Mouse (Mus musculus) E14TG2a.4 (cell line): ENCODE results near the gene Sync.

ENCODE experiments used
- H3K27me3 ChIP-seq: 2 replicates; pipeline ENCODE4 v1.6.1; 2014; ENCODE audit warnings: low read length, control low read depth; ENCODE audit not compliant: insufficient read depth
- H3K36me3 ChIP-seq: 2 replicates; pipeline ENCODE4 v1.6.1; 2014; ENCODE audit warnings: low read length, control low read depth; ENCODE audit not compliant: insufficient read depth
- H3K4me1 ChIP-seq: replicated peaks from 2 replicates; pipeline ENCODE4 v1.6.1; 2014; ENCODE audit warnings: low read depth, low read length, control low read depth
- H3K4me3 ChIP-seq: replicated peaks from 2 replicates; pipeline ENCODE4 v1.5.1; 2014; ENCODE audit warnings: mild to moderate bottlenecking, low read length
- H3K9me3 ChIP-seq: 2 replicates; pipeline ENCODE4 v1.6.1; 2014; ENCODE audit warnings: low read length, control low read depth
- CTCF ChIP-seq: conservative IDR thresholded peaks from 2 replicates; pipeline ENCODE4 v1.5.1; 2014; ENCODE audit warnings: low read length
- NANOG ChIP-seq: IDR thresholded peaks from 2 replicates; pipeline ENCODE4 v1.6.1; 2014; ENCODE audit warnings: borderline replicate concordance, low read length, mixed read lengths
- POU5F1 ChIP-seq: IDR thresholded peaks from 2 replicates; pipeline ENCODE4 v1.6.1; 2014; ENCODE audit warnings: low read length, borderline replicate concordance

Sync gene

GRCm38 (mm10) chr4:129303816-129304215, 16.4 kb downstream of the Sync start:
- Histone ChIP-seq H3K4me3 (no peak overlapping the region), H3K9me3 (no peaks in the 10 kb centered on the region), H3K36me3 (peaks cover 54% of the 10 kb centered on the region), H3K4me1 (peaks cover 37% of the 10 kb centered on the region), H3K27me3 (no peaks in the 10 kb centered on the region)
- TF ChIP-seq CTCF (no peak), NANOG (no peak), POU5F1 (no peak)

- TF ChIP-seq POU5F1 = no peak
- no peak for TF ChIP-seq NANOG
- TF ChIP-seq CTCF = no peak
- peaks cover 37% of the 10 kb centered on the region for H3K4me1 ChIP-seq
Observed at GRCm38 (mm10) chr4:129304306-129304705, 16.9 kb downstream of the Sync start.

GRCm38 (mm10) chr4:129307936-129308335, 20.5 kb downstream of the Sync start:
- Histone ChIP-seq H3K4me3 (no peak overlapping the region), H3K4me1 (peaks cover 43% of the 10 kb centered on the region), H3K27me3 (no peaks in the 10 kb centered on the region), H3K36me3 (peaks cover 89% of the 10 kb centered on the region), H3K9me3 (no peaks in the 10 kb centered on the region)
- TF ChIP-seq POU5F1 (no peak), CTCF (no peak), NANOG (no peak)

More at GRCm38 (mm10) chr4:129304306-129304705, 16.9 kb downstream of the Sync start:
- Histone ChIP-seq H3K9me3 (no peaks in the 10 kb centered on the region), H3K4me3 (no peak overlapping the region), H3K36me3 (peaks cover 59% of the 10 kb centered on the region), H3K27me3 (no peaks in the 10 kb centered on the region)

- Histone ChIP-seq H3K4me3 (no peak overlapping the region), H3K36me3 (peaks cover 91% of the 10 kb centered on the region), H3K9me3 (no peaks in the 10 kb centered on the region), H3K27me3 (no peaks in the 10 kb centered on the region), H3K4me1 (peaks cover 29% of the 10 kb centered on the region)
- no peak for TF ChIP-seq NANOG
- TF ChIP-seq POU5F1 = no peak
- TF ChIP-seq CTCF = no peak
Observed at GRCm38 (mm10) chr4:129313886-129314285, 26.5 kb downstream of the Sync start.

GRCm38 (mm10) chr4:129320876-129321275, 33.5 kb downstream of the Sync start:
- Histone ChIP-seq H3K4me3 (no peak overlapping the region), H3K27me3 (no peaks in the 10 kb centered on the region), H3K36me3 (peaks cover 96% of the 10 kb centered on the region), H3K9me3 (no peaks in the 10 kb centered on the region), H3K4me1 (peaks cover 20% of the 10 kb centered on the region)
- no peak for TF ChIP-seq POU5F1
- TF ChIP-seq CTCF = no peak
- TF ChIP-seq NANOG = no peak

GRCm38 (mm10) chr4:129322042-129322441, 34.6 kb downstream of the Sync start:
- no peak for TF ChIP-seq NANOG
- TF ChIP-seq CTCF = no peak
- no peak for TF ChIP-seq POU5F1
- peaks cover 96% of the 10 kb centered on the region for H3K36me3 ChIP-seq
- peaks cover 25% of the 10 kb centered on the region for H3K4me1 ChIP-seq
- no peaks in the 10 kb centered on the region for H3K9me3 ChIP-seq
- no peaks in the 10 kb centered on the region for H3K27me3 ChIP-seq
- H3K4me3 ChIP-seq = no peak overlapping the region

GRCm38 (mm10) chr4:129323491-129323890, 36.1 kb downstream of the Sync start:
- TF ChIP-seq NANOG (no peak), POU5F1 (no peak), CTCF (no peak)
- H3K4me1 ChIP-seq = peaks cover 29% of the 10 kb centered on the region
- no peaks in the 10 kb centered on the region for H3K27me3 ChIP-seq
- H3K4me3 ChIP-seq = no peak overlapping the region
- H3K9me3 ChIP-seq = no peaks in the 10 kb centered on the region
- peaks cover 96% of the 10 kb centered on the region for H3K36me3 ChIP-seq

- Histone ChIP-seq H3K9me3 (no peaks in the 10 kb centered on the region), H3K36me3 (peaks cover 97% of the 10 kb centered on the region), H3K4me1 (peaks cover 28% of the 10 kb centered on the region), H3K4me3 (no peak overlapping the region), H3K27me3 (no peaks in the 10 kb centered on the region)
- TF ChIP-seq NANOG (no peak), POU5F1 (no peak), CTCF (no peak)
Observed at GRCm38 (mm10) chr4:129324756-129325155, 37.3 kb downstream of the Sync start.

- no peaks in the 10 kb centered on the region for H3K27me3 ChIP-seq
- no peak overlapping the region for H3K4me3 ChIP-seq
- H3K9me3 ChIP-seq = no peaks in the 10 kb centered on the region
- TF ChIP-seq POU5F1 (no peak), CTCF (no peak), NANOG (no peak)
- peaks cover 97% of the 10 kb centered on the region for H3K36me3 ChIP-seq
- H3K4me1 ChIP-seq = peaks cover 40% of the 10 kb centered on the region
Observed at GRCm38 (mm10) chr4:129326191-129326590, 38.8 kb downstream of the Sync start.
